Mouse (Mus musculus) embryo, embryonic 10.5 days (tissue): ENCODE data around the gene Elp5.
"Not testable (repeated sequence)": the region's sequence is repeated elsewhere in the genome, so short reads cannot be mapped to it uniquely, and the experiment has no call there.

Experiments used
- DNase-seq: peaks from one replicate; pipeline ENCODE4 v3.0.0-alpha.2; 2015; ENCODE audit warnings: low spot score

The Elp5 gene

GRCm38 (mm10) chr11:69982225-69982624 is at the start of gene Elp5:
Gene Elp5, minus strand, starts transcription at chr11:69982517.
- DNase-seq, result no peak

DNA sequence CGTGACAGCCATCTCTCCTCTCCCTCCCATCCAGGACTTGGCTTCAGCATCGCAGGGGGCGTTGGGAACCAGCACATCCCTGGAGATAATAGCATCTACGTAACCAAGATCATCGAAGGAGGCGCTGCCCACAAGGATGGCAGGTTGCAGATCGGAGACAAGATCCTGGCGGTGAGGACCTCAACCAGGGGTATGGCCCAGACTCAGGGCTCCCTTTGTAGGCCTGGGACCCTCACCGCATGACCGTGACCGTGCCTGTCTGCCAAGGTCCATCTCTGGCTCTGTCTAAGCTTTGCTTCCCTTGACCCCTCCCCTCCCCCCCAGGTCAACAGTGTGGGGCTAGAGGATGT is 49.0 kb upstream of the Elp5 start:
- DNase-seq, result no peak

DNA sequence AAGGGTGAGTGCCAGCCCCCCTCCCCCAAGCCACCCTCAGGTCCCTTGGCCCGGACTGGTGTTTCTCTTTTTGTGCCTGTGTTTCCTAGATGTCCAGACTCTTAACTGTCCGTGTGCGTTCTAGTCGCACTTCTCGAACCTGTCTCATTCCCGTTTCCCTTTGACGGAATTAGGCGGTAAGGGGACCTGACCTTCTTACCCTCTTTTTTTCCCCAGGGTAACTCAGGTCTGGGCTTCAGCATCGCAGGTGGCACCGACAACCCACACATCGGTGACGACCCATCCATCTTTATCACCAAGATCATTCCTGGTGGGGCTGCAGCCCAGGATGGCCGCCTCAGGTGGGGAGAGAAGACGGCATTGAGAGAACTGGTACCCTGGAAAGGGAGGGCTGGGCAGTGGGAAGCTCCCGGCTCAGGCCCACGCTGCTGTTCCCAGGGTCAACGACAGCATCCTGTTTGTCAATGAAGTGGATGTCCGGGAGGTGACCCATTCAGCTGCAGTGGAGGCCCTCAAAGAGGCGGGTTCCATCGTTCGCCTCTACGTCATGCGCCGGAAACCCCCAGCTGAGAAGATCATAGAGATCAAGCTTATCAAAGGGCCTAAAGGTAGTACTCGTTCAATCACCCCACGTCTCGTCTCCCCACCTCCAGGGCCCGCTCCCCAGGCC is 48.5 kb upstream of the Elp5 start:
- DNase-seq, result no peak

DNA sequence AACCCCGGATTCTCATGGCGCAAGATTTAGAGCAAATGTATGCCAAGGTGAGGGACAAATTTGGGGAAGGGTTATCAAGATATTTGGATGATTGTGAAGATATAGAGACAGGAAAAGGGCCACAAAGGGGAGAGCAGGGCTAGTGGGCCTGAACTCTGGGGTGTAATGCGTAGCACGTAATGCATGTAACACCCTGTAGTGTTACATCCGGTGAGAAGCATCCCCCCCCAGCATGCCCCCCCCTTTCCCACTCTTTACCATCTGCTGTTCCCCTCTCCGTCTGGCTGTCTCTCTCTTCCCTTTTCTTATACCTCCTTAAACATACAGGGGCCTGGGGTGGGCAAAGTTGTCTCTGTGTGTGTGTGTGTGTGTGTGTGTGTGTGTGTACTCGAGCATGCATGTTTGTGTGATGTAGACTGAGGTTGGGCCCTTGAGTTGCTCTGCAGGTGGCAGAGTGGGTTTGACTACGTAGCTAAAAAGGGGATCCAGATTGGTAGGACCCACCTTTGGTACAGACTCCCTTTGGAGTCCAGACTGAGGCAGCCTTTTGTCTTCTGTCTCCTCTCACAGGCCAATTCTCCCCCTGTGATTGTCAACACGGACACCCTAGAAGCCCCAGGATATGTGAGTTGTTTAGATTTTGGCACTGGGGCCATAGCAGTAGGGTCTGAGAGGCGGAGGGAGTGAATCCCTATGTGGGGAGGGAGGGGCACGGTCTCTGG is 47.7 kb upstream of the Elp5 start:
- DNase-seq, result no peak

GRCm38 (mm10) chr11:70029130-70029801 is 46.9 kb upstream of the Elp5 start:
- DNase-seq, result peak; percentile 99

DNA sequence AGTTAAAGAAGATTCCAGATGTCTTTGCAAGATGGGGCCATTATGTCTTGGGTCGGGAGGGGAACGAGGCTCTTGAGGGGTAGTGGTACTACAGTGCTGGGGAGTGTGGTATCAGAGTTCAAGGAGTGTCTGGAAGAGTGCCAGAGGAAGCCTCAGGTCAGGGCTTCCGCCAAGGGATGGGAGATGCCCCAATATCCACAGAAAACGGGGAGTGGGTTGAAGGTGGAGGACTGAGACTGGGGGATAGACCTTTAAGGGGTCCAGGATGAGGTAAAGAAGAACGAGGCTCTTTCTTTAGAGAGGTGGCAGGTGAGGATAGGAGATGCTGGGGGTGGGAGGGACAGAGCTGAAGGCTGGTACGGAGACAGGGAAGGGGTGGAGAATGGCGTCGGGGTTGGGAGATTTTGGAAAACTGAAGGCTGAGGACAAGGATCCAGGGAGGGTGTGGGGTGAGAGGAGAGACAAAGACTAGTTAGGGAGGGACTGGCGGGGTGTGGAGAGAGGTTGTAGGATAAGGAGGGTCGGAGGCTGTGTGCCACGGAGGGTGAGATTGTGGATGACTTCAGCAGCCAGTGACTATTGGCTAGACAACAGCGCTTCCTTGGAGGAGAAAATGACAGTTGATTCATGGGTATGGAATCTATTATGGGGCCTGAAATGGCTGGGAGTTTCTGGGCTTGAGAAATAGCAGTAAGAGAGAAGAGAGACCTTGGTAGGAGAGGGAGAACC is 46.2 kb upstream of the Elp5 start:
- no peak for DNase-seq

GRCm38 (mm10) chr11:70027397-70027796 is 45.1 kb upstream of the Elp5 start:
- DNase-seq, result peak; percentile 7

DNA sequence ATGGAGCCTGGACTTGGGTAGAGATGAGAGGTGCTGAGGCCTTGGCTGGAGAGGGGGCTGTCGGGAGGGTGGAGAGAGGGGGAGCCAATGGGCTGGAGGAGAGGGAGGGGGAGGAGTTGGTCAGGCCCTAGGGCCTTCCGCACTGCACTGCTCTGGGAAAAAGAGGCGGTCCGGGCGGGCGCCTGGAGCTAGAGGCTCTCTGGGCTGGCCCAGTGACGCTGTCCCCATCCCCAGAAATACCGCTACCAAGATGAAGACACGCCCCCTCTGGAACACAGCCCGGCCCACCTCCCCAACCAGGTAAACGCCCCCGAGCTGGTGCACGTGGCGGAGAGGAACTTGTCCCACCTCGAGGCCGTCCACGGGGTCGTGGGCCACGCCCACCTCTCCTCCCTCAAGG is 44.4 kb upstream of the Elp5 start:
- peak; percentile 83 for DNase-seq

GRCm38 (mm10) chr11:70024151-70024514 is 41.8 kb upstream of the Elp5 start:
- DNase-seq, result no peak

GRCm38 (mm10) chr11:70023481-70024150 is 41.3 kb upstream of the Elp5 start:
- peak; percentile 71 for DNase-seq

GRCm38 (mm10) chr11:70021264-70022132 is 39.2 kb upstream of the Elp5 start:
- DNase-seq, result peak; percentile 100

- peak; percentile 93 for DNase-seq
These were observed 38.5 kb upstream of the Elp5 start for GRCm38 (mm10) chr11:70020731-70021263.

DNA sequence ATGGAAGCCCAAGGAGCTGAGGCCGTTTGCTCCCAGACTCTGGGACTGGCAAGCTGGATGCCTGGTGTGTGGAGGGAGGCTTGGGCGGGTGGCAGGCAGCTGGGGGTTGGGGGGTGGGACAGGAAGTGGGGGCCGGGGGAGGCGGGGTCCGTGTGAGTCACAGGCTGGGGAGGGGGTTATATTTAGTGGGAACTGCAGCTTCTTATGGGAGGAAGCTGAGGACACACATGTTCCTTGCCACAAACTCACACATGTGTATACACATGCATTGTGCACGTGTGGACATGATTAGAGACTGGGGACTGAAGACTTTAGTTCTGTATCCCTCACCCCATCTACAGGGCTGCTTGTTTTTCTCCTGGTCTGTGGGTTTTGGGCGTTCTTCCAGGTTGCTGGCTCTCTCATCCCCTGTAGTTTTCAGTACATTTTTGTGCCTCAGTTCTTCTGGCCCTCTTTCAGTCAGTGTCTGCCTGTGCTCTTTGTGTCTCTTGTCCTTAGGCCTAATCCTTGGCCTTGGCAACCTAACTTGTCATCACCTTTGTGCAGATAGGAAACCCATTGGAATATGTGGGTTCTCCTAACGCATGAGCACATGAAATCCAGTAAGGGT is 37.8 kb upstream of the Elp5 start:
- DNase-seq, result no peak

GRCm38 (mm10) chr11:70019495-70020021 is 37.2 kb upstream of the Elp5 start:
- no peak for DNase-seq

- peak; percentile 92 for DNase-seq
These were observed 36.0 kb upstream of the Elp5 start for GRCm38 (mm10) chr11:70018131-70018990.

DNA sequence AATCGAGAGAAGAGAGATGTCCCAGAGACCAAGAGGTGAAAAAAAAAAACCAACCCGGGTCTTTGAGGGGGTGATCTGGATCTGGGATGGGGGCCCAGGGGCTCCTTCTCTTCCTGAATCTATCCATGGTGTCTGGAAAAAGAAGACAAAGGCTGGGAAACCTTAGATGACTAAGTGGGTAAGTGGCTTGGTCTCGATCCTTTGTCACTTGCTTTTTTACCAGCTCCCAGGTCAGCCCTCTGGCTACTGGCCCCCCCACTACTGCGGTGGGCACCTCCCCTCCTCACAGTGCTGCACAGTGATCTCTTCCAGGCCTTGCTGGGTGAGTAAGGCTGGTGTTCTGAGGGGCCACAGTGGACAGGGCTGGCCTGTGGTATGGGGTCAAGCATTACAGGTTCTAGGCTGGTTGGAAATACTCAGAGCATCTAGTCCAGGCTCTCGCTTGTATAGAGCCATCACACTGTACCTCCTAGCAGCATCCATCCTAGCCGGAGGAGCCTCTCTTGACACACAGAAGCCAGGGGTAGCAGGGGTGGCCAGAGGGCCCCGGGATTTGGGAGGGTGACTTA is 35.0 kb upstream of the Elp5 start:
- no peak for DNase-seq

DNA sequence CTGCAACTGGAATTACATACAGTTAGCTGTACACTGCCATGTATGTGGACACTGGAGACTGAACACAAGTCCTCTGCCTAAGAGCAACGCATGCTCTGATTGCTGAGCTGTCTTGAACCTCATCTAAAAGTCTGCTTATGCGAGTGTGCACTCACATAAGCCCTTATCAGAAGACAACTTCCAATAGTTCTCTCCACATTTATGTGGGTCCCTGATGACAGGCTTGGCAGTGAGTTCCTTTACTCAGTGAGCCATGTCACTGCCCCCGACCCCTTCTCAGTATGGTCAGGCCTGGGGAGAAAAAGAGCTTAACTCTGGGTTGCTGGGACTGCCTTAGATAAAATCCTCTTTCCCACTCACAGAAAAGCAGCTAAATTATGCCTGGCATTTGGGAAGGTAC is 34.4 kb upstream of the Elp5 start, which contains the start of gene Dlg4:
Dlg4 (plus strand) TSS at position 274 of the 400 bp plus-strand sequence.
- no peak for DNase-seq

DNA sequence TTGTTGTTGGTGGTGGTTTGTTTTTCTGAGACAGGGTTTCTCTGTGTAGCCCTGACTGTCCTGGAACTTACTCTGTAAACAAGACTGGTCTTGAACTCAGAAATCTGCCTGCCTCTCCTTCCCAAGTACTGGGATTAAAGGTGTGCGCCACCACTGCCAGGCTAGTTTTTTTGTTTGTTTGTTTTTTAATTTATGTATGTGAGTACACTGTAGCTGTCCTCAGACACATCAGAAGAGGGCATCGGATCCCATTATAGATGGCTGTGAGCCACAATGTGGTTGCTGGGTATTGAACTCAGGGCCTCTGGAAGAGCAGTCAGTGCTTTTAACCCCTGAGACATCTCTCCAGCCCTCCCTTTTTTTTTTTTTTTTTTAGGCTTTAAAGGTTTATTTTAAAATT is 33.9 kb upstream of the Elp5 start:
- DNase-seq, result not testable (repeated sequence)

- no peak for DNase-seq
These were observed 33.4 kb upstream of the Elp5 start for GRCm38 (mm10) chr11:70015677-70016076.
